Mouse (Mus musculus) heart, embryonic 14.5 days (tissue): ENCODE measurements around the gene Hsd17b12. TPM values are rescaled to one million over a fixed set of nuclear protein-coding genes. Genes with fewer than 3 reads are reported as not detected.

ENCODE experiments used
- ATAC-seq: fragments of 200-750 bp; cut with Nextera tagmentation; 2 replicates; pipeline ENCODE4 v1.8.0; 2017; ENCODE audit warnings: low read depth, moderate TSS enrichment; ENCODE audit not compliant: insufficient number of reproducible peaks, insufficient read depth, low FRiP score
- H3K27ac ChIP-seq, 2 experiments: fragments of 200-500 bp in 1 of 2; fragments of 300-500 bp in 1 of 2; sonication (generic) in 1 of 2; replicated peaks in 1 of 2; 2 replicates each; pipeline ENCODE4 v1.5.1; 2012 to 2014; ENCODE audit warnings: low read depth in 2 of 2, low read length in 2 of 2, control low read depth in 1 of 2, mild to moderate bottlenecking in 1 of 2, mixed read lengths in 1 of 2; ENCODE audit not compliant: control insufficient read depth in 1 of 2, insufficient read depth in 1 of 2
- H3K27me3 ChIP-seq: fragments of 300-500 bp; sonication (generic); 2 replicates; pipeline ENCODE4 v1.6.1; 2014; ENCODE audit warnings: mild to moderate bottlenecking, low read length, control low read depth; ENCODE audit not compliant: control insufficient read depth, insufficient read depth
- H3K36me3 ChIP-seq: fragments of 300-500 bp; sonication (generic); 2 replicates; pipeline ENCODE4 v1.6.1; 2014; ENCODE audit warnings: mild to moderate bottlenecking, control low read depth, low read length, mixed read lengths; ENCODE audit not compliant: control insufficient read depth, insufficient read depth
- H3K4me1 ChIP-seq, 2 experiments: fragments of 200-500 bp in 1 of 2; fragments of 300-500 bp in 1 of 2; sonication (generic) in 1 of 2; 2 replicates each; pipeline ENCODE4 v1.6.1; 2012 to 2014; ENCODE audit warnings: low read length in 2 of 2, control low read depth in 1 of 2, mixed read lengths in 1 of 2; ENCODE audit not compliant: control insufficient read depth in 2 of 2, insufficient read depth in 2 of 2
- H3K4me2 ChIP-seq: fragments of 300-500 bp; sonication (generic); 2 replicates; pipeline ENCODE4 v1.6.1; 2014; ENCODE audit warnings: mild to moderate bottlenecking, low read length
- H3K4me3 ChIP-seq, 2 experiments: fragments of 200-500 bp in 1 of 2; fragments of 300-500 bp in 1 of 2; sonication (generic) in 1 of 2; 2 replicates each; pipeline ENCODE4 v1.5.1; 2012 to 2014; ENCODE audit warnings: low read length in 2 of 2, mild to moderate bottlenecking in 2 of 2, control low read depth in 1 of 2, low read depth in 1 of 2, moderate library complexity in 1 of 2; ENCODE audit not compliant: control insufficient read depth in 1 of 2, insufficient read depth in 1 of 2
- H3K9ac ChIP-seq: fragments of 300-500 bp; sonication (generic); 2 replicates; pipeline ENCODE4 v1.6.1; 2014; ENCODE audit warnings: mild to moderate bottlenecking, low read length
- H3K9me3 ChIP-seq: fragments of 300-500 bp; sonication (generic); 2 replicates; pipeline ENCODE4 v1.6.1; 2016; ENCODE audit warnings: low read length, control low read depth; ENCODE audit not compliant: control insufficient read depth
- WGBS: fragments of 180-500 bp; shearing (Covaris S2); extraction: QIAGEN DNeasy Blood & Tissue Kit; methylation state at CpG from one replicate; pipeline ENCODE4 v1.1.7; 2014; 5-methylcytosine and 5-hydroxymethylcytosine counted together
- polyA plus RNA-seq: library from polyadenylated mRNA; unstranded; fragments of >200 nt; fragmentation: Nextera tagmentation; extraction: Ambion mirVana; gene quantifications from 2 replicates; pipeline ENCODE4 v1.2.1, GENCODE M21; 2014

Gene Hsd17b12
- polyA plus RNA-seq, 1 experiment from 2014 or later, result 61.5 TPM

GRCm38 (mm10) chr2:94173549-94173948, 15.8 kb upstream of the Hsd17b12 start:
- H3K4me2 ChIP-seq, result no peak overlapping the region
- no peak overlapping the region for H3K9ac ChIP-seq
- no peak for ATAC-seq
- H3K4me1 ChIP-seq, result peaks cover 0 to 10% of the 10 kb centered on the region in 2 experiments; a peak in 2 of 4 replicates
- no peak overlapping the region for H3K4me3 ChIP-seq
- H3K27me3 ChIP-seq, result no peaks in the 10 kb centered on the region
- 90% methylated on average over 13 of the region's 13 CpGs for WGBS
- H3K9me3 ChIP-seq, result no peaks in the 10 kb centered on the region
- H3K36me3 ChIP-seq, result 0 out of 2 replicates have a peak, but pooled peaks cover 3% of the 10 kb centered on the region
- H3K27ac ChIP-seq, result no peak overlapping the region

- H3K27me3 ChIP-seq, result no peaks in the 10 kb centered on the region
- no peak overlapping the region for H3K27ac ChIP-seq
- 52% methylated on average over 2 of the region's 2 CpGs for WGBS
- H3K4me2 ChIP-seq, result no peak overlapping the region
- no peaks in the 10 kb centered on the region for H3K9me3 ChIP-seq
- H3K4me3 ChIP-seq, result no peak overlapping the region
- no peak overlapping the region for H3K9ac ChIP-seq
- no peaks in the 10 kb centered on the region for H3K36me3 ChIP-seq
- ATAC-seq, result no peak
- no peaks in the 10 kb centered on the region for H3K4me1 ChIP-seq
These were observed 5.4 kb upstream of the Hsd17b12 start for GRCm38 (mm10) chr2:94163207-94163606.

GRCm38 (mm10) chr2:94162141-94162540, 4.4 kb upstream of the Hsd17b12 start:
- Histone ChIP-seq H3K27ac (no peak overlapping the region), H3K4me2 (no peak overlapping the region), H3K9ac (no peak overlapping the region), H3K4me3 (no peak overlapping the region), H3K4me1 (no peaks in the 10 kb centered on the region), H3K36me3 (no peaks in the 10 kb centered on the region), H3K27me3 (no peaks in the 10 kb centered on the region), H3K9me3 (no peaks in the 10 kb centered on the region)
- ATAC-seq, result no peak
- WGBS, result 65% methylated on average over 6 of the region's 6 CpGs

- no peaks in the 10 kb centered on the region for H3K27me3 ChIP-seq
- peak overlapping the region; percentile 38 to 55; a peak in 3 of 4 replicates for H3K4me3 ChIP-seq
- H3K27ac ChIP-seq, result peak overlapping the region in 1 of 2 experiments; percentile 80; a peak in 2 of 4 replicates
- WGBS, result 16% methylated on average over 4 of the region's 4 CpGs
- no peaks in the 10 kb centered on the region for H3K9me3 ChIP-seq
- H3K36me3 ChIP-seq, result no peaks in the 10 kb centered on the region
- ATAC-seq, result no peak
- peaks cover 7 to 21% of the 10 kb centered on the region in 2 experiments for H3K4me1 ChIP-seq
- H3K4me2 ChIP-seq, result peak overlapping the region; percentile 66
- peak overlapping the region; percentile 53 for H3K9ac ChIP-seq
These were observed 738 bp upstream of the Hsd17b12 start for GRCm38 (mm10) chr2:94158520-94158884.

GRCm38 (mm10) chr2:94157051-94157450, 713 bp downstream of the Hsd17b12 start:
- no peaks in the 10 kb centered on the region for H3K36me3 ChIP-seq
- peak overlapping the region; percentile 93 for H3K9ac ChIP-seq
- no peak for ATAC-seq
- no peaks in the 10 kb centered on the region for H3K9me3 ChIP-seq
- peak overlapping the region in 1 of 2 experiments; percentile 91; a peak in 2 of 4 replicates for H3K27ac ChIP-seq
- no peaks in the 10 kb centered on the region for H3K27me3 ChIP-seq
- WGBS, result 2% methylated on average over 10 of the region's 10 CpGs
- peak overlapping the region; percentile 63 for H3K4me2 ChIP-seq
- peaks cover 14 to 35% of the 10 kb centered on the region in 2 experiments for H3K4me1 ChIP-seq
- peak overlapping the region; percentile 86 to 93 for H3K4me3 ChIP-seq

- WGBS, result 42% methylated on average over 2 of the region's 2 CpGs
- Histone ChIP-seq H3K27me3 (no peaks in the 10 kb centered on the region), H3K4me2 (no peak overlapping the region), H3K4me1 (peaks cover 3 to 20% of the 10 kb centered on the region in 2 experiments; a peak in 3 of 4 replicates), H3K36me3 (no peaks in the 10 kb centered on the region), H3K9ac (no peak overlapping the region), H3K27ac (no peak overlapping the region; a peak in 2 of 4 replicates), H3K9me3 (no peaks in the 10 kb centered on the region), H3K4me3 (no peak overlapping the region)
- ATAC-seq, result no peak
These were observed 12.6 kb downstream of the Hsd17b12 start for GRCm38 (mm10) chr2:94145146-94145542.

GRCm38 (mm10) chr2:94144520-94145145, 13.1 kb downstream of the Hsd17b12 start:
- ATAC-seq, result no peak
- 87% methylated on average over 7 of the region's 7 CpGs for WGBS
- Histone ChIP-seq H3K27ac (peak overlapping the region in 1 of 2 experiments; percentile 22; a peak in 2 of 4 replicates), H3K27me3 (no peaks in the 10 kb centered on the region), H3K4me3 (no peak overlapping the region), H3K9me3 (no peaks in the 10 kb centered on the region), H3K4me2 (no peak overlapping the region), H3K4me1 (peaks cover 3 to 20% of the 10 kb centered on the region in 2 experiments; a peak in 3 of 4 replicates), H3K9ac (no peak overlapping the region), H3K36me3 (no peaks in the 10 kb centered on the region)

- no peak for ATAC-seq
- Histone ChIP-seq H3K36me3 (no peaks in the 10 kb centered on the region), H3K27me3 (no peaks in the 10 kb centered on the region), H3K9ac (no peak overlapping the region), H3K4me3 (no peak overlapping the region), H3K9me3 (no peaks in the 10 kb centered on the region), H3K4me2 (no peak overlapping the region), H3K27ac (no peak overlapping the region), H3K4me1 (peaks cover 3 to 14% of the 10 kb centered on the region in 2 experiments; a peak in 3 of 4 replicates)
- WGBS, result 59% methylated on average over 3 of the region's 3 CpGs
These were observed 16.5 kb downstream of the Hsd17b12 start for GRCm38 (mm10) chr2:94141293-94141692.
